Mouse (Mus musculus) heart, postnatal 10 days (tissue): ENCODE measurements around the gene Inip. TPM values are rescaled to one million over a fixed set of nuclear protein-coding genes. Genes with fewer than 3 reads are reported as not detected.

Experiments used
- DNase-seq, 2 experiments: peaks; one replicate each; pipeline ENCODE4 v3.0.0; 2021
- intact Hi-C: fragments of 180-260 bp; cut with DNase I; formaldehyde crosslinking; loops from one replicate; pipeline ENCODE4 v1.15.1; 2025
- total RNA-seq, 2 experiments: library from RNA; stranded (reverse); gene quantifications; 2 replicates each; pipeline ENCODE4 v1.2.3; 2021

Inip gene
- 10 to 100 TPM; 13.5 to 17.4 TPM for total RNA-seq

DNA sequence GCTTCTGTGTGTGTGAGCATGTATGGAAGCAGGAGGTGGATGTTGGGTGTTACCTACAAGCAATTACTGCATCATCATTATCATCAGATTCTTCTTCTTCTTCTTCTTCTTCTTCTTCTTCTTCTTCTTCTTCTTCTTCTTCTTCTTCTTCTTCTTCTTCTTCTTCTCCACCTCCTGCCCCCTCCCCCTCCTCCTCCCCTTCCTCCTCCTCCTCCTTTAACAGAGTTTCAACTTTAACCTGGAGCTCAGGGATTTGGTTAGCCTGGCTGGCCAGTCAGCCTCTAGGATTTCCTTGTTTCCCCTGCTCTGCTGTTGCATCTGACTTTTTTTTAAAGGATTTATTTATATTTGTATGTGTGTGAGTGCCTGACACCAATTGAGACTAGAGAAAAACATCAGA is at the start of gene Inip:
Gene Inip (minus strand): TSS at position 101 of the 400 bp plus-strand sequence.
- intact Hi-C loops = no loop called here
- no peak for DNase-seq

DNA sequence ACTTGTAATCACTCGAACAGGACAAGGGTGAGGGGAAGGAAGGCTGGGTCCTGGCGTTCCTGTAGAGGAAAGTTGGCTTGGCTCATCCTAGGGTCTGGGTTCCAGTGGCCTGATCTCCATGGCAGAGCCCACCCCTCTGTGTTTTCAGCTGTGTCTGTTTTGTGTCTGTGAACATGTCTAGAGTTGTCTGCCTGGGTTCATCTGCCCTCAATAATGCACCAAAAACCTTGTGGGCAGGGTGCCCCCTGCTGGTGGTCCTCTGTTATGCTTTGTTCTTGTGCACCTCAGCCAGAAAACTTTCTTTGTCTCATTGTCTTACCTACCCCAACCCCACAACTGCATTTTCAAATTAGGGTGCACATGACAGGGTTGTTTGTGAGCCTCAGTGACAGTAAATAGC is 48.8 kb upstream of the Inip start:
- peak; percentile 82 to 88 for DNase-seq
- intact Hi-C loops = loop anchor here (1.0 to 5.0 kb wide), 3 partner anchors 43 to 233 kb away; partner anchors contain the start of gene Snx30

DNA sequence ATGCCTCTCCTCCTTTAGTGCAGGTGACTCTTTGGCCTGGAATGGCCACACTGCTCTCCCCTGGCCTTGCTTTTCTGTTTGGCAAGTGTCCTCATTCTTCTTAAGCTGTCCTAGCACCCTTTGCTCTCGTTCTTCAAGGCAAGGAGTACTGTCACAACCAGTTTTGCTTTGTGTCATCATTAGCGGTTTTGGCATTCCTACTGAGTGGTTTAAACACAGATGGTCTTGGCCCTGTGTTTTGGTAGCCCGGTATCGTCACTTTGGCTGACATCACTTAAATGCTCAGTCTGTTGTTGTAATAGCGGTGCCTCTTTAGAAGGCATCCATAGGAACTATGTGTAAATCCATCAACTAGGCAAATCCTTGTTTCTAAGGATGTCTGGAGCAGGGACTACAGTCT is 46.1 kb upstream of the Inip start:
- no peak for DNase-seq
- intact Hi-C loops = no loop called here

DNA sequence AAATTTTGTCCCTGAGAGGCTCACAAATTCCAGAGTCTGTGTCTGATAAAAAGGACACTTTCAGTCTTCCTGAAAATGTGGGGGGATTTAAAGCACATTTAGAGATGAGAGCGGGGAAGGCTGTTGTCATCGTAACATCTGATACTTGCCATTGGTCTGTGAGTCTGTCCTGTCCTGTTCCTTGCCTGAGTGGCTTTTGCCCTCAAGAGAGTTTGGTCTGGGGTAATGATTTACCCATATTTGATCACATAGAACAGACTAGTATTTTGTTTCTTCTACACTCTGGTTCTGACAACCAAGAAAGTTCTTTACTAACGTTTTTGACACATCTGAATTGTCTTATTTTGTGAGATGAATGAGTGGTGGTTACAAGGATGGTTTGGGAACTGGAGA is 43.9 kb upstream of the Inip start:
- intact Hi-C loops = no loop called here
- no peak for DNase-seq

DNA sequence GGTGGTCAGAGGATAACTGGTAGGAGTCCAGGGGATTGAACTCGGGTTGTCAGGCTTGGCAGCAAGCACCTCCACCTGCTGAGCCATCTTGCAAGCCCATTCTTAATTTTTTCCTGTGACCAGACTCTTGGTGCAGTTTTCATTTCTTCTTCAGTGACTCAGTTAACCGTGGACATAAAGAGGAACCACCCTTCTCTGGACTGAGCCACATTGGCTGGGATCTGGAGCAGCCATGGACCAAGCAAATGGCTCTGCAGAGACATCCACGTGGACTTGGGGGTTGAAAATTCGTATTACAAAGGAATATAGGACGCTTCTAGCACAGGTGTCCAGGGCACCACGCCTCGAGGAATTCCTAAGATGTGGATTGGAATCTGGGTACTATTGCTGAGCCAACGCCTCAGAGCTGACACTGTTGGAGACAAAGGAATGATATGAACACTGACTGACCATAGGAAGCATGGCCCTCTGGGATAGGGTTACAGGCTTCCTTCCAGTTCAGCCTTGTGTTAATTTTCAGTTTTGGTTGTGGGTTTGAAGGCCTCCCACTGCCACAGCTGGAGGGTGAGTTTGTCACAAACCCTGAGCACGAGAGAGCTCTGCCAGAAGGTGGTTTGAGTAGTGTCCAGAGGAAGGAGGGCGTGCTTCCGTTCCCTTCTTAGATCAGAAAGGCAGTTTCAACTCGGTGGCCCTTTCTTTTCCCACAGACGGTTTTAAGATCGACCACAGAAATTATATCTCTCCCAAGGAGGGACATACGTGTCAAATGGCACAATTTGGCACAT is 43.3 kb upstream of the Inip start:
- intact Hi-C loops = no loop called here
- no peak for DNase-seq

DNA sequence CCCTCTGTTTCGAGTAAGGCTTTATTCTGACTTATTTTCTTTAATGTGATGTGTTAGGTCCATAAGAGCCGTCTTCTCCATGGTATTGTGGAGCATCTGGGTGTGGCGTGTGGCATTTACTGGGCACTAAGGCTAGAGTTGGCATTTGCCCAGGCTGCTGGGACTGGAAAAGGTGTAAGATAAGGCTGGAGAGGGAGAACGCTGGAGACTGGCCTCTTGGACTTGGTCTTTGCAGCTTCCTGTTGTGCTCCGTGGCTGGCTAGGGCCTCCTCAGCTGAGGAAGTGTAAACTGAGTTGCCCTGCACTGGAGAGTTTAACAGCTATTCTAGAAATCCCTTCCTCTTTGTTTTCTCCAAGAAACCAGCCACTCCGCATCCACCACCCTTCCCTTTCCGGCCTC is 36.3 kb upstream of the Inip start:
- DNase-seq = peak; percentile 58 to 61
- intact Hi-C loops = no loop called here

DNA sequence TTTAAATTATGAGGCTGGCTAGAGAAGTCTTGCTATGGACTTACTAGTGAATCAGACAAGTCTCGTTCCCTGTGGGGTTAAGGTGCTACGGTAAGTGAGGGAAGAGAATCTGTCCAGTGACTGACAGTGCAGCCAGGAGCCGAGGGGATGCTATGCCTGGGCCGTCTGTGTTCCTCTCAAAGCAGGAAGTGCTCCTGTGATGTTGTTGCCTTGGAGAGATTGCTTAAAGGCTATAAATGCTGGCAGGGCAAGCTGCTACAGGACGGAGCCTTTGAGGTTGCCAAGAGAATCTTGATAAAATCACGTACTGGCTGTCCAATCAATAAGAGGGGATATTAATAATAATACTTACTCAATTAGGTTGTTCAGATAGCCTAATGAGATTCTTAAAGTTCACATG is 31.4 kb upstream of the Inip start:
- intact Hi-C loops = no loop called here
- DNase-seq = no peak

DNA sequence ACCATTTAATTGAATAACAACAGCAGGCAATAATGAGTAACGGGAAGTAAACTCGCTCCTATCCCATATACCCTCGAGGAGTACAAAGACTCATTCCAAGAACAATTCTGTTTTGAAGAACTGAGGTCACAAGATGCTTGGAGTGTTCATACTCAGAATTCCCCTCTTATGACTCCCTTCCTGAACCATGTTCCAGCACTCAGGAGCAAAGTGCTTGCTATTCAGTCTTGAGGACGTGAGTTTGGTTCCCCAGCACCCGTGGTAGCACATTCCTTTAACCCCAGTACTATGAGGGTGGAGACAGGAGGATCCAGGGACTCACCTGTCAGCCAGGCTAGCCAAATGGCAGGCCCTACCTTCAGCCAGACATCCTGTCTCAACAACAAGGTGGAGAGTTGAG is 29.6 kb upstream of the Inip start:
- no peak for DNase-seq
- intact Hi-C loops = no loop called here

DNA sequence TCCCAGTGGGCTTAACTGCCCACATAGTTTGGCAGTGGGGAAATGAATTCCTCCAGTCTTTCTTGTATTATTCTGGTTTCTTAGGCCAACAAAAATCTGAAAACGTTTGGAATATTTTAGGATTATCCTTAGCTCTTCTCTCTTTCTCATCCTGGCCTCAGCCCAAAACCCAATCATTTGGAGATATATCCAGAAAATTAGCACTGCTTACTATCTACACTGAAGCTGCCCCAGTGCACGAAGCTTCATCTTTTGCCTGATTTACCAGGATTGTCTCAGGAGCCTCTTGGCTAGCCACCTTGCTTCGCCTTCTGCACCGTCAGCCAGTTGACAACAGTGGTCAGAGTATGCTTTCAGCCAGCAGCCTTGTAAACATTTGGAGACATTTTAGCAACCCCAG is 27.7 kb upstream of the Inip start:
- intact Hi-C loops = no loop called here
- no peak for DNase-seq

DNA sequence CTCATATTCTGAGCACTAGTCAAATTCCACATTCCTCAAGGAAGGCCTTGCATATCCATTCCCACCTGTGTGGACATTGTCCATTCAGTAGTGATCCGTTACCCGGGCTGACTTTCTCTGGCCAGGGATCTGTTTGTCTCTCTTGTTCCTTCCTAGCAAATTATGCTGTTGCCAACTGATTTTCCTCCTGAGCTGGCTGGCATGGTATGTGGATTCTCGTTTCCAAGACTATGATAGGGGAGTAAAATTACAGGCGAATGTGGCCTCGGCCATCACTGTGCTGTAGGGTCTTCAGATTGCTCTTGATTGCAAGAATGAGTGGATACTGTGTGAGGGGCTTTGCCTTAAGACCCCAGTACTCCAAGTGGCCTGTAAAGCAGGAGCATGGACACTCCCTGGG is 25.0 kb upstream of the Inip start:
- intact Hi-C loops = no loop called here

DNA sequence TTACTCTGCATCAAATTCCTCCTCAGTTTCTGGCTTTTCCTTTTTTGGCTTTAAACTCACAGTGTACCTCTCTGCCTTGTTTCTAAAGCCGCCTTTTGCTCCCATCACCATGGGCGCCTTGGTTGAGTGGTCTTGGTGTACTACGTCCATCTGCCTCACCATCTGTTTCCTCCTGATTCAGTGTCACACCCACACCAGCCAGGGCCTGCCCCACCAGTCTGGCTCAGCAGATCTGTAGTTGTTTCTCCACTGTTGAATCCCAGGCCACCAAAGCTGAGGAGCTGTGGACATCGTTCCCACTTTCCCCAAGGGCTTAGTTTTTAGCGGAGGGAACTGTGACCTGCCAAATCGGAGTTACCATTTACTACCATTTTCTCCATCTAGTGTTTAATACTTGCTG is 24.2 kb upstream of the Inip start:
- intact Hi-C loops = no loop called here
- DNase-seq = no peak

More for the DNA sequence above, 25.0 kb upstream of the Inip start:
- DNase-seq = no peak

DNA sequence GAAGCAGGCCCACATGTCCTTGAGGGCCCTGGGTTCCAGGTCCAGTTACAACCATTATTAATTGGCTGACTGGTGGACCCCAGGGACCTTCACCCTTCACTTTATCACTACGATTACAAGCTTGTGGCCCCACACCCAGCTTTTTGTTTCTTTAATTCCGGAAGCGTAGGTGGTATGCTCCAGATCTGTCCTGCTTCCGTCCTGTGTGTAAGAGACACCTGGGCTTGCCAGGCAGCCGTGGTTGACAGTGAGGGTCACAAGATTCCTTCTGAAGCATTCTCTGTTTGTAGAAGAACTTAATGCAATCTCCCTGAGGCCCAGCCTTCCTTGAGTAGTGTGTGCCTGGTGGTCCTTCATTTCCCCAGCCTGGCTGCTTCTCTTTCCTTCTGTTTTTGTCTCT is 23.5 kb upstream of the Inip start:
- intact Hi-C loops = no loop called here
- DNase-seq = no peak

DNA sequence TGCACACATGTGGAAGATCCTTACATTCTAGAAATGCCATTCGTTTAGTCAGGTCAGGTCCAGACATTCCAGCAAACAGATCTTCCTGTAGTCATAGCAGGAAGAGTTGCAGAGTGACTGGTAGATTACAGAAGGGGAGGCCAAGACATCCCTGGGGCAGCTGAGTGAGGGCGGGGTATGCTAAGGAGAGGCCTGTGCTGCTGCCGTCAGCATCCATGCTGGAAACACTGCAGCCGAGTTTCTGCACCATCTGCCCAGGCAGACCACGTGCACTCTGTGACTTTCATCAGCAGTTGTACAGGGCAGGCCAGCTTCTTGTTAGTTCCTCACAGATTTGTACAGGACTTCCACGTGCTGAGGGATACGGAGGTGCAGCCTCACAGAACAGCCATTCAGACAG is 22.1 kb upstream of the Inip start:
- DNase-seq = peak; percentile 41 to 54
- intact Hi-C loops = no loop called here

DNA sequence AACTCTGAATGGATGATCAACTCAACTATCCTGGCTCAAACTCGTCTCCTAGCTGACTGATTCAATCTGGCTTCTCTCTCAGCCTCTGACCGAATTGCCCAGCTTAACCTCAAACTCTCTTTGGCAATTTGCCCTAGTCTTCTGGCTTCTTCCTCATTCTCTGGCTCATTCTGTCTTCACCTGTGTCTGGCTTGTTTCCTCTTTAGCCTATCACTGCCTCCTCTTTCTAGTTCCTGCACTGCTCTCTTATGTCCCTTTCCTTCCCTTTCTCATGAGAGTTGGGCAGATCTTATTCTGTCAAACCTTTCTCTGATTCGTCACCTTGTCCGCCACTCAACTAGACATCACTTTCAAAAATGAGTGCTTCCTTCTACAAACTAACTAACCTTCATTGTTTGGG is 20.7 kb upstream of the Inip start:
- intact Hi-C loops = no loop called here
- DNase-seq = no peak

DNA sequence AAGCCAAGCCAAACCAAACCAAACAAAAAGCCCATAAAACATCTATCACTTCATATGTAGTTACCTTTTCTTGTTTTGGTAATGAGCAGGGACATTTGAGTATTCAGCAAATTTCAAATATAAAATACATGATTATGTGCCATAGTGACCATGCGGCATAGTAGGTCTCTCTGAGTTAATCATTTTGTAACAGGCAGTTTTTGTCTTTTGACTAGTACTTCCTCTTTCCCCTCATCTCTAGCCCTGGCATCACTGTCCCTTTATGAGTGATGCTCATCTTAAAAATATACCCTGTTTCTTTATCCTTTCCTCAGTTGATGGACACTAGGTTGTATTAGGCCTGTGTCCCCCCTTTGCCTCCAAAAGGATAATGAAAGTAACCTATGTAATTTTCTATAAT is 20.1 kb upstream of the Inip start:
- intact Hi-C loops = no loop called here
- DNase-seq = no peak

DNA sequence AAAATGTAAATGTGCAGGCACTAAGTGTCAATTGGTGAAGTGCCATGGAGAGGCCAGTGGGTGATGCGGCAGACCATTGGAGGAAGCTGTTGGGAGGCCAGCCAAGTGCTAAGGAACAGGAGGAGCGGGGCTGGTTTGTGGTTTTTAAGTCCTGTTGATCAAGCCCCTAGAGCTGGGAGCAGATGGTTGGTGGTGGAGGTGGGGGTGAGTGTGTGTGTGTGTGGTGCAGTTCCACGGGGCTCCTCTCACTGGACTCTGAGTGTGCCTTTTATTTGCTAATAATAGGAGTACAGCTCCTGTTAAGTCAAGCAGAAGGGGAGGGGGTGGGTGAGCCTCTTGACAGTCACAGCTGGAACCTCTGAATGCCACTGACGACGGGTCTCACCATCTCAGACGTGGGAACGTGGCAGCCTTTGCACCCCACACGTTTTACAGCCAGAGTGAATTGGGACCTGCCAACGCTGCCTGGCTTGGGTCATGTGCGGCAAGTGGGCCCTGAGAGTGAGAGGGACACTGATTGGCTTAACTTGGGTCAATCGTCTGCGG is 18.2 kb upstream of the Inip start:
- intact Hi-C loops = no loop called here
- DNase-seq = peak in 1 of 2 experiments; percentile 43

DNA sequence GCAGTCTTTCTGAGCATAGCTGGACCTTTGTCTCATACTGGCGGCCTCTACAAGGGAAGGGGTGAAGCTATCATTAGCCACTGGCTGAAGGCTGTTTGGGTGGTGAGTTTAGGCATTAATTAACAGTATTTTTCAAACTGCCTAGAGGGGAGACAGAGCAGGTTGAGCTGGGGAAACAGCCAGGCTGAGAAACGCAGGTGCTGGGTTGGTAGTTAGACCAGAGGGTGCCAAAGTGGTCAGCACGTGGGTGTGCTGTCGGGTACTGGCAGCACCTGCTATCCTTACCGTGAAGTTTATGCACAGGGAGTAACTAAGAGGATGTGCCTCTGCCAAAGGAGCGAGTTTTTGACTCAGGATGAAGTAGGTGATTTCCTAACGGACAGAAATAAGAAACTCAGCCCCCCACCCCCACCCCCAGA is 17.7 kb upstream of the Inip start:
- intact Hi-C loops = no loop called here
- DNase-seq = no peak

DNA sequence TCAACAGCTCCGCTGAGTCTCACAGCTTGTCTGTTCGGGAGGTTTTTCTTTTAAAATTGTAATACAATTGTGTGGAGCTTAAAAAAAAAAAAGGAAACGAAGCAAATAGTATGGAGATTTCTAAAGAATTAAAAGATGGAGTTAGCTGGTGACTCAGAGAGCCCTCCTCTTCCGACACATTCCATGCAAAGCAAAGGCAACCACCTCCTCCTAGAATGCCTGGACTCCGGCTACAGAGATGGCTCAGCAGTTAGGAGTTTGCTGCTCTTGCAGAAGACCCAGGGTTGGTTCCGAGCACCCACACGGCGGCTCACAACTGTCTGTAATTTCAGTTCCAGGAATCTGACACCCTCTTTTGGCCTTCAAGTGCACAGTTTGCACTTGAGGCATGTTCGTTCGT is 17.1 kb upstream of the Inip start:
- DNase-seq = no peak
- intact Hi-C loops = no loop called here

DNA sequence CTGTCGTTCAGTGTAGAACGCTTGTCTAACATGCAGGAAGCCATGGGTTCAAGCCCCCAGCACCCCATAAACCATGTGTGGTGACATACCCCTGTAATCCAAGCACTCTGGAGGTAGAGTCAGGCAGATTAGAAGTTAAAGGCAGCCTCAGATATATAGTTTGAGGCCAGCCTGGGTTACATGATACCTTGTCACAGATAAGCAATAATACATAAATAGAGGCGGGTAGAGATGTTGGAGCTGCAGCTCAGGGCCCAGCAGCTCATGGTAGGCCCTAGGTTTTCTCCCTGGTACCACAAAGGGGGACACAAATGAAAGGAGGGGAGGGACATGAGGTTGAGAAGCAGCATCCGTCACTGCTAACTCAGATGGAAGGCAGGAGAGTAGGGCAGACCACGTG is 16.4 kb upstream of the Inip start:
- intact Hi-C loops = no loop called here
- DNase-seq = no peak

DNA sequence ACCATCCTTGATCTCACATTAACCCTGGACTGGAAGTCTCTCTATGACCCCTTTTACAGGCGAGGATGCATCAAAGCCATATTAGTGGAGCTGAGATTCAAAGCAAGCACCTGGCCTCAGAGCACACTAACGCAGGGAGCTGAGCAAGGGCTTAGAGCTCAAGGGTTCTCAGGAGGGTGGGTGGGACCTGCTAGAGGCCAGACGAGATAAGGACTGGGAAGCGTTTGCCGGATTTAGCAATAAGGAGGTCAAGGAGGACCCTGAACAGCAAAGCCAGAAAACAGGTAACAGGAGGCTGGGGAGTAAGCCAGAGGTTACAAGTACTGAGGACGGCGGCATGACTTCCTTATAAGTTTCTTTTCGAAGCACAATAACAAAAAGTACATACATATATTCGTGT is 15.1 kb upstream of the Inip start:
- intact Hi-C loops = no loop called here
- no peak for DNase-seq

DNA sequence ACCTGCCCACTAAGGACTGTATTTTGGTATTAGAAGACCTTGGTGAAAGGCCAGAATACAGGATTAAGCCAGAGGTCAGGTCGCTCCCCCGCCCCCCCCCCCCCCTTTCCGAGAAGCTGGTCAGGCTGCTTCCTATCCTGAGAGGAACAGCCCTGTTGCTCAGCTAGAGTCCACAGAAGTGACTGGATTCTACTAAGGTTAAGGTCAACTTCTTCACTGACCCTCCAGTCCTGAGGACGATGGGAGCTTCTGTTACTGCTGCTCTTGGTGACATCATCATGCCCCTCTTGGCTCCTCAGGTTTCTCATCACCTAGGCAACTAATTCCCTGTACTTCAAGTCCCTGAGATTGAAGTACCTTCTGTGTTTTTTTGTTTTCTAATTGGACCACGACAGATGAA is 14.6 kb upstream of the Inip start:
- no peak for DNase-seq
- intact Hi-C loops = no loop called here

DNA sequence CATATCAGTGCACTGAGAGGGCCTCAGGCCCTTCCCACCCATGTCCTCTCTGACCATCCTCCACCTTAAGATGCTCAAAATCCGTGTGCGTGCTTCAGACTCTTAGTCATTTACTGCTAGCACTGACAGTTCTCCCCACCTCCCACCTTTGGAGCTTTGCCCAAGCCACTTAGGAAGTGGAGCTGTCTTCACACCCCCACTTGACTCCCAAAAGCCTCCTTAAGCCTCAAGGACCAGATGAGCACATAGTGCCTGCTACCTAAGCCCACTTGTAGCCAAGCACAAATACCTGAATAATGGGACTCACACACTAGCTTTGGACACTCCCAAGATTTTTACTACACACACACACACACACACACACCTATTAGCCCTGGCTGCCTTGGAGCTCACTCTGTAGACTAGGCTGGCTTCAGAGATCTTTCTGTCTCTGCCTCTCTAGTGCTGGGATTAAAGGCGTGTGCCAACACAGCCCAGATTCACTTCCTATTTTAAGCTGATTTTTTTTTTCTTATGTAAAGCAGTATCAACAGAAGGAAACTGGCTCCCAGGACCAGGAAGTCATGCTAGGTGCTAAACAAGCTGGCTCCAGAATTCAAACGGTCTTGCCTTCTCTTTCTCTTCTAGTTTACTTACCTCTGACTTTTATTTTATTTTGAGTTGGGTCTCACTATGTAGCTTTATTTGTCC is 13.9 kb upstream of the Inip start:
- no peak for DNase-seq
- intact Hi-C loops = no loop called here
